Mouse (Mus musculus): ENCODE results near the gene Cd55. TPM values are rescaled to one million over a fixed set of nuclear protein-coding genes. Genes with fewer than 3 reads are reported as not detected.
"Not testable (repeated sequence)": the region's sequence is repeated elsewhere in the genome, so short reads cannot be mapped to it uniquely, and the experiment has no call there.

Gene Cd55
- polyA plus RNA-seq, 1 experiment: 17.5 TPM

DNA sequence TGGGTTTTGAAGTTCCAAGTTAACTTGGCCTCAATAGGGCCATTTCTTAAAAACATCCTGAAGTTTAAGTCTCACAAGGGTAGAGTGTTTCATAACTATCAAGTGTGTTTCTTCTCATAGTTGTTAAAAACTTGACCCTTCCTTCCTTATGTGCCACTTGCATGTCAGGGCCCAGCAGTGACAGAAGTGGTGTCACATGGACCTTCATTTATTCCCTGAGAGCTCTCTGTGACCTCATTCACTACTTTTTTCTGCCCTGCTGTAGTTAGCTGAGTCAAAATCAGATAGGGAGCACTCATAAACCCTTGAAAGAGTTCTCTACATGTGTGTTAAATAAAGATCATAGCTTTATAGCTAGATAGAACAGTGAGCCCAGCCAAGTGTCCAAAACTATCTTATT, 1.6 kb upstream of the Cd55 start:
- Histone ChIP-seq H3K4me3 (ENCODE audit: insufficient read depth, low read depth, low read length) (no peak overlapping the region), H3K27ac (replicated peaks; ENCODE audit: low read depth, low read length) (peak overlapping the region; percentile 27; the same call in 1 of the 2 replicates), H3K4me1 (ENCODE audit: control insufficient read depth, insufficient read depth, insufficient read length, low read length) (peaks cover 3% of the 10 kb centered on the region; the same call in 1 of the 2 replicates)

DNA sequence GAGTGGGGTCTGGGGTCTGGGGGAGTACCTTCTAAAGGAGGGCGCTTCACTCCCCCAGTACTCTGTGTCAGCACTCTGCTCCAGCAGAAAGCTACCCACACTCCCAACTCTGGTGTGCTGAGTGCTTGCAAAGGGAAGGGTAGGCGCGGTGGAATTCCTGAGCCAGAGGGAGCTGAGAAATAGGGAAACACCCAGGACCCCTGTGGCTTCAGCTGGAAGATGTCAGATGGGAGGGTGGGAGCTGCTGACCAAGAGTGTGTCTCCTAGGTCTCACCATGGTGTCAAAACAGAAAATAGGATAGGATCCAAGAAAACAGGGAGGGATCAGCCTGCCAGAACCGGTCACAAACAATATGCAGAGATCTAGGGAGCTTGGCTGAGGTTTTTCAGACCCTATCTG, 323 bp upstream of the Cd55 start:
- Histone ChIP-seq H3K4me1 (ENCODE audit: control insufficient read depth, insufficient read depth, insufficient read length, low read length) (peaks cover 3% of the 10 kb centered on the region; the same call in 1 of the 2 replicates), H3K4me3 (ENCODE audit: insufficient read depth, low read depth, low read length) (peak overlapping the region; percentile 92), H3K27ac (replicated peaks; ENCODE audit: low read depth, low read length) (peak overlapping the region; percentile 63; the same call in 1 of the 2 replicates)

DNA sequence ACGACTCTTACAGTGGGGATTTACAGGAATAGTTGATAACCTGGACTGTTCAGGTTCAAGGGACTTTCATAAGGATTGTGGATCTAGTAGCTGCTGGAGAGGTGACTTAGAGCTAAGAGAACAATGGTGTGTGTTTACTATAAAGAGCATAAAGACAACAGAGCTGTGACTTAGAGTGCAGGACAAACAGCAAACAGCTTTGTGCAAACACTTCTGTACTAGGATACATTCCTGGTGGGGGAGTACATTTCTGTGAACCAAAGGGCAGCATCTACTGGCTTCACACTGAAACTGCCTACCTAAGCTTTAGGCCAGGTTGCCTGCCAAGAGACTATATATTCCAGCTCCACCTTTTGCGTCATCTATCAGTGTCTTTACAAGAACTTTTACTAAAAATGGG, 7.4 kb downstream of the Cd55 start:
- Histone ChIP-seq H3K4me3 (ENCODE audit: insufficient read depth, low read depth, low read length) (no peak overlapping the region), H3K4me1 (ENCODE audit: control insufficient read depth, insufficient read depth, insufficient read length, low read length) (no peaks in the 10 kb centered on the region), H3K27ac (replicated peaks; ENCODE audit: low read depth, low read length) (no peak overlapping the region)

DNA sequence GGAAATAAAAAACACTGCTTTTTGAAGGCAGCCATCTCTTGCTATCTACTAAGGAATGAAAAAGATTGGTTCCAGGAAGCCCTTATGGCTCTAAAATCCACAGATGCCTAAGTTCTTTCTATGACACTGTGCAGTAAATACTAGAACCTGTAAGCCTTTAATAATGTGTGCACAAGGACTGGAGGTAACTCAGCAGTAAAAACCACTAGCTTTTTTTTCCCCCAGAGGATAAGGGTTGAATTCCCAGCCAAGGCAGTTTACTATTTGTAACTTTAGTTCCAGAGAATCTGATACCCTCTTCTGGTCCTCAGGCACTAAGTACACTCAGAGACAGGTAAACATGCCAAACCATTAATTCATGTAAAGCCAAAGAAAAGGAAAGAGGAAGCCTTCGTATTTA, 19.6 kb downstream of the Cd55 start:
- not testable (repeated sequence) for H3K4me1 ChIP-seq (ENCODE audit: control insufficient read depth, insufficient read depth, insufficient read length, low read length); H3K27ac ChIP-seq (replicated peaks; ENCODE audit: low read depth, low read length); H3K4me3 ChIP-seq (ENCODE audit: insufficient read depth, low read depth, low read length)

DNA sequence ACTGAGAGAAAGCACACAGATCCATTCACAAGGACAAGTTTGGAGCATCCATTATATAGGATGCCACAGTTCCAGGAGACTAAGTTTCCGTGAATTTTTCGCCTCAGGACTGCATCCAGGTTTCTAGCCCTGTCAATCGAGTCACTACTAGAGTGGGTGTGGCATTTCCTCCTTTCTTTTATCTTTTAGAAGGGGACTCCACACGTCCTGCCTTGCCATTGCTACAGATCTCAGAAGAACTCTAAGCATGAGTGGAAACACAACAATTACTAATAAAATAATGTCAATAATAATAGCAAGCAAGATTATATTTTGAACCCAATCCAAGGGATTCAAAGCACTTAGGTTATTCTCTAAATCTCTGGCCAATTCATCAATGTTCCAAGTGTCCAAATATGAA, 31.6 kb downstream of the Cd55 start:
- H3K4me1 ChIP-seq (ENCODE audit: control insufficient read depth, insufficient read depth, insufficient read length, low read length): no peaks in the 10 kb centered on the region
- no peak overlapping the region for H3K4me3 ChIP-seq (ENCODE audit: insufficient read depth, low read depth, low read length)
- H3K27ac ChIP-seq (replicated peaks; ENCODE audit: low read depth, low read length): no peak overlapping the region

DNA sequence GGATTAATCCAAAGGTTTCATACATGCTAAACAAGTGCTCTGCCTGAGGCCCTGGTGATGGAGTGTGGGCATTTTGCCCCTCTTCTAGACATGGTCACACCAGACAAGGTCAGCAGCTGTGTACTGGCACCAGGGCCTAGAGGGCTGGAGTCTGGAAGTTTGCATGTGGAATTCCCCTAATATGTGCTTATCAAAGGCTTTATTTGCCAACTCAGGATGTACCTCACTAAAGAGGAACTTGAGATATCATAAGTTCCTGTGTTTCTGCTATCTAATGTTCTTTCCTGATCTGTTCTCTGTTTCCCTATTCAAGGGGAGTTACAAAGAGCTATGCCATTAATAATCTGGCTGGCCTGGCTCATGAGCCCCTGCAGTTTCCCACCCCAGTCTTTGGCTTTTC, 33.9 kb downstream of the Cd55 start:
- H3K27ac ChIP-seq (replicated peaks; ENCODE audit: low read depth, low read length); H3K4me3 ChIP-seq (ENCODE audit: insufficient read depth, low read depth, low read length); H3K4me1 ChIP-seq (ENCODE audit: control insufficient read depth, insufficient read depth, insufficient read length, low read length): not testable (repeated sequence)

DNA sequence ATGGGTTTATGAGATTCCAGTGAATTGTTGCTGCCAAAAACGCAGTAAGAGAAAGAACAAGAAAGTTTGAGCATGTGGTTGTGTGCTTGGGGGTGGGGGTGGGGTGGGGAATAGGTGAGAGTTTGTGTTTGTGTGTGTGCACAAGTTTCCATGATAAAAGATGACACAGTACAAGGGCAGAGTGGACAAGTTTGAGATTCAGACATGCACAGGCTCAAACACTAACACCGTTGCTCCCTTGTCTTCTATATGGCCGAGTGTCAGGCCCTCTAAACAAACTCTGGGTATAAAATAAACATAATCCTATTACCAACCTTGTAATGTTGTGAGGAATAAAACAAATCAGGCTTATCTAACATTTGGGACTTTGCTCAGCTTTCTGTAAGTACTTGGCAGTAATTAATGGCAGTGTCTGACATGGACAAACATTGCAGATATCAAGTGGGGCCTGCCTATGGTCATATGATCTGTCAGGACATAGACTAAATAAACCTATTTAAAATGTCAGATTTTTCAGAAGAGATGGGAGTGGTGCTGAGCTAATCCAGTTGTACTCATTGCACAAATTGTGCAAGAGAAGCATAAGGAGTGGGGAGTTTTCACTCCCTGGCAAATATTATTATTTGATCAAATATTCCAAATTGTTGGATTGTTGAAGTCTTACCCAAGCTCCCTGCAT, 35.2 kb downstream of the Cd55 start:
- not testable (repeated sequence) for H3K4me1 ChIP-seq (ENCODE audit: control insufficient read depth, insufficient read depth, insufficient read length, low read length); H3K4me3 ChIP-seq (ENCODE audit: insufficient read depth, low read depth, low read length); H3K27ac ChIP-seq (replicated peaks; ENCODE audit: low read depth, low read length)

DNA sequence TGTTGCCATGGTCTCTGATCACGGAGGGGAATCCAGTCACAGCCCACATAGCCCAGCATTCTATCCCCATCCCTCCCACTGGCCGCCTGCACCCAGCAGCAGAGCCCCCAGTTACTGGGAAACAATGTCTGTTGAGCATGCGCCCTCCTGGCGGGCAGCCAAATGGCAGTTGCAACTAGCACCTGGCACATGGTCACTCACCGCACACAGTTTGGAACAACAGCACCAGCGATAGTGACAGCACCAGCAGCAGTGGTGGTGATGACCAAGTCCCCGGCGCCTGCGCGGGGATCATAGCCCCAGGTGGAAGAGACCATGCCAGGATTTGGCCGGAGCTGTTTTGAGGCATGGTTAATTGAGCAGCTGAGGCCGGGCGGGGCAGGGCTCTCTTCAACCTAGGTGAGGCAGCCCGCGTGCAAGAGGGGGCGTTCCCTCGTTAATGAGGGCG, 39.9 kb downstream of the Cd55 start, which contains the start of gene Cd55b:
Cd55b (minus strand) TSS at position 346 of the 448 bp plus-strand sequence.
- H3K4me3 ChIP-seq (ENCODE audit: insufficient read depth, low read depth, low read length): no peak within 1 kb of the TSS
- no peaks in the 10 kb centered on the region for H3K4me1 ChIP-seq (ENCODE audit: control insufficient read depth, insufficient read depth, insufficient read length, low read length)
- H3K27ac ChIP-seq (replicated peaks; ENCODE audit: low read depth, low read length): no peak within 1 kb of the TSS

DNA sequence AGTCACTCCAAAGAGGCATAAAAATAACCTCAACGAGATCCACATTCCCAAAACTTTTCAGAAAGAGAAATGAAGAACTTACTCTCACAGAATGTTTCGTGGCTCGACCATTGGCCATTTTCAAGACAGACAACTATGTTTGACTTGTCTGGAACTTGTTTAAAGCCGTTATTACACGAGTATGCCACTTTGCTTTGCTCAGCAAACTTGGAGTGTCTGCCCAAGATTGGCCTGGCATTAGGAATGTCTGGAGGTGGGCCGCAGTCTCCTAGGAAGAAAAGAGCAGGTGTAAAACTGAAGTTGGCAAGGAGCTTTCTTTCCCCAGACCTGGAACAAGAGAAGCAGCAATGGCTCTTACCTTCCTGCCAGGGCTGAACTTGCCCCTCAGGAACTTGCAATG, 40.5 kb downstream of the Cd55 start:
- not testable (repeated sequence) for H3K27ac ChIP-seq (replicated peaks; ENCODE audit: low read depth, low read length); H3K4me1 ChIP-seq (ENCODE audit: control insufficient read depth, insufficient read depth, insufficient read length, low read length); H3K4me3 ChIP-seq (ENCODE audit: insufficient read depth, low read depth, low read length)

DNA sequence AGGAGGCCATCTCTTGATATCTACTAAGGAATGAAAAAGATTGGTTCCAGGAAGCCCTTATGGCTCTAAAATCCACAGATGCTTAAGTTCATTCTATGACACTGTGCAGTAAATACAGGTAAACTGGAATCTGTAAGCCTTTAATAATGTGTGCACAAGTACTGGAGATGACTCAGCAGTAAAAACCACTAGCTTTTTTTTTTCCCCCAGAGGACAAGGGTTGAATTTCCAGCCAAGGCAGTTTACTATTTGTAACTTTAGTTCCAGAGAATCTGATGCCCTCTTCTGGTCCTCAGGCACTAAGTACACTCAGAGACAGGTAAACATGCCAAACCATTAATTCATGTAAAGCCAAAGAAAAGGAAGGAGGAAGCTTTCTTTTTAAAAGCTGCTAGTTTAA, 65.4 kb downstream of the Cd55 start:
- H3K4me1 ChIP-seq (ENCODE audit: control insufficient read depth, insufficient read depth, insufficient read length, low read length); H3K27ac ChIP-seq (replicated peaks; ENCODE audit: low read depth, low read length); H3K4me3 ChIP-seq (ENCODE audit: insufficient read depth, low read depth, low read length): not testable (repeated sequence)

Other genes with a start within 250 kb of the Cd55 start
- not detected in 2 replicates for gene Cd55b, start 39.7 kb downstream of the Cd55 start, polyA plus RNA-seq (2012; ENCODE audit: insufficient read depth, insufficient read length, missing spikeins)
- gene Zp3r, start 166.9 kb upstream of the Cd55 start, polyA plus RNA-seq (2012; ENCODE audit: insufficient read depth, insufficient read length, missing spikeins): not detected in 2 replicates
- not detected in 2 replicates for gene C4bp, start 198.9 kb upstream of the Cd55 start, polyA plus RNA-seq (2012; ENCODE audit: insufficient read depth, insufficient read length, missing spikeins)